Mouse (Mus musculus) heart, embryonic 10.5 days (tissue): ENCODE measurements around the gene Tspan9. TPM values are rescaled to one million over a fixed set of nuclear protein-coding genes. Genes with fewer than 3 reads are reported as not detected.
A peak's percentile ranks its signal among the peaks of the same experiment; 100 is the strongest.

Experiments used
- DNase-seq: peaks from one replicate; pipeline ENCODE4 v3.0.0-alpha.2; 2017; ENCODE audit warnings: low spot score
- H3K27ac ChIP-seq: fragments of 300-500 bp; sonication (generic); 2 replicates; pipeline ENCODE4 v1.5.1; 2016; ENCODE audit warnings: mild to moderate bottlenecking
- H3K27me3 ChIP-seq: fragments of 300-500 bp; sonication (generic); 2 replicates; pipeline ENCODE4 v1.6.1; 2016; ENCODE audit warnings: mild to moderate bottlenecking; ENCODE audit not compliant: poor library complexity, insufficient read depth, severe bottlenecking
- H3K36me3 ChIP-seq: fragments of 300-500 bp; sonication (generic); 2 replicates; pipeline ENCODE4 v1.6.1; 2016; ENCODE audit warnings: mild to moderate bottlenecking, moderate library complexity
- H3K4me1 ChIP-seq: fragments of 300-500 bp; sonication (generic); 2 replicates; pipeline ENCODE4 v1.6.1; 2016; ENCODE audit warnings: mild to moderate bottlenecking
- H3K4me3 ChIP-seq: fragments of 300-500 bp; sonication (generic); 2 replicates; pipeline ENCODE4 v1.5.1; 2016; ENCODE audit warnings: mild to moderate bottlenecking, moderate library complexity
- H3K9me3 ChIP-seq: fragments of 300-500 bp; sonication (generic); 2 replicates; pipeline ENCODE4 v1.6.1; 2016; ENCODE audit warnings: mild to moderate bottlenecking, moderate library complexity
- WGBS: fragments of 180-500 bp; shearing (Covaris S2); methylation state at CpG from one replicate; pipeline ENCODE4 v1.1.7; 2016; 5-methylcytosine and 5-hydroxymethylcytosine counted together
- polyA plus RNA-seq: library from polyadenylated mRNA; unstranded; fragments of >200 nt; fragmentation: Nextera tagmentation; extraction: Ambion mirVana; gene quantifications from 2 replicates; pipeline ENCODE4 v1.2.1, GENCODE M21; 2016

Gene Tspan9
- polyA plus RNA-seq, 1 experiment from 2014 or later, result 111 TPM

- Histone ChIP-seq H3K4me1 (peaks cover 62% of the 10 kb centered on the region), H3K36me3 (peaks cover 23% of the 10 kb centered on the region), H3K27me3 (no peaks in the 10 kb centered on the region), H3K4me3 (no peak overlapping the region), H3K27ac (no peak overlapping the region), H3K9me3 (no peaks in the 10 kb centered on the region)
- 9% methylated on average over 7 of the region's 7 CpGs for WGBS
- DNase-seq, result no peak
These were observed 173.3 kb downstream of the Tspan9 start for GRCm38 (mm10) chr6:127970120-127970519.

DNA sequence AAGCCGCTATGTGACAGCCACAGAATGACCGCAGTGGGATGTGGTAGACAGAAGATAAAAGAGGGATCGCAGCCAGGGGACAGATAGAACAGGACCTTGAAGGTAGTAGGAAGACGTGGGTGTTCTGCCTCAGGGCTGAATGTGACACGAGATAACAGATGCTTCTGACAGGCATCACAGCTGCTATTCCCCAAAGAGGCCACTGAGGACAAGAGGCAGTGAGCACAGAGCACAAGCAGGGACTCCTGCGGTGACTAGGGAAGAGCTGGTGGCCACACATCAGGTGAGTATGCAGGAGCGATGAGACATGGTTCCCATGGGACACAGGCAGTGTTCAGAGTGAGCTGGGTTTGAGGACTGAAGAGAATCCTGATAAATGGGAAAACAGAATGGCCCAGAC is 173.7 kb downstream of the Tspan9 start:
- H3K4me3 ChIP-seq, result no peak overlapping the region
- peaks cover 58% of the 10 kb centered on the region for H3K4me1 ChIP-seq
- H3K36me3 ChIP-seq, result peaks cover 27% of the 10 kb centered on the region
- no peak overlapping the region for H3K27ac ChIP-seq
- no peak for DNase-seq
- H3K9me3 ChIP-seq, result no peaks in the 10 kb centered on the region
- WGBS, result 44% methylated on average over 7 of the region's 7 CpGs
- H3K27me3 ChIP-seq, result no peaks in the 10 kb centered on the region

GRCm38 (mm10) chr6:127965497-127965896 is 177.9 kb downstream of the Tspan9 start:
- Histone ChIP-seq H3K27me3 (no peaks in the 10 kb centered on the region), H3K4me3 (no peak overlapping the region), H3K4me1 (peaks cover 29% of the 10 kb centered on the region), H3K27ac (no peak overlapping the region), H3K36me3 (peaks cover 60% of the 10 kb centered on the region), H3K9me3 (no peaks in the 10 kb centered on the region)
- no peak for DNase-seq
- WGBS, result 56% methylated on average over 8 of the region's 8 CpGs

- Histone ChIP-seq H3K4me1 (no peaks in the 10 kb centered on the region), H3K36me3 (peaks cover 42% of the 10 kb centered on the region), H3K9me3 (no peaks in the 10 kb centered on the region), H3K27ac (no peak overlapping the region), H3K4me3 (no peak overlapping the region), H3K27me3 (no peaks in the 10 kb centered on the region)
- WGBS, result 71% methylated on average over 1 of the region's 1 CpGs
- DNase-seq, result no peak
These were observed 183.2 kb downstream of the Tspan9 start for GRCm38 (mm10) chr6:127960203-127960602.

DNA sequence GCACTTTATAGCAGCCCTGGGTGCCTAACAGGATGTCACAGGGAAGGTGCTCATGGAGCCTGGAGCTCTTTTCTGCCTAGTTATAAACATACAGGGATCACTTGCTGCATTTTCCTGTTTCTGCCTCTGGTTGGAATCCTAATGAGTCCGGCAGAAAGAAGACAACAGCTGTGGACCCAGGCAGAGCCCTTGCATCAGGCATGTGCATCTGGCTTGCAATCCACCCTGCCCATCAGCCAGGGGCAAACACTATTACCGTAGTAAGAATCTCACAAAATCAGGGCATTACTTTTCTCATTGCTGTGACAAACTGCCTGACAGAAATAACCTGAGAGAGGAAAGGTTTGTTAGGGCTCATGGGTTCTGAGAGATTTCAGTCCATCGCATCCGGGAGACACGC is 187.2 kb downstream of the Tspan9 start:
- 80% methylated on average over 5 of the region's 5 CpGs for WGBS
- no peaks in the 10 kb centered on the region for H3K9me3 ChIP-seq
- DNase-seq, result no peak
- 0 out of 2 replicates have a peak, but pooled peaks cover 4% of the 10 kb centered on the region for H3K36me3 ChIP-seq
- no peak overlapping the region for H3K4me3 ChIP-seq
- no peak overlapping the region for H3K27ac ChIP-seq
- no peaks in the 10 kb centered on the region for H3K4me1 ChIP-seq
- peaks cover 19% of the 10 kb centered on the region; the same call in 1 of the 2 replicates for H3K27me3 ChIP-seq

- no peak for DNase-seq
- Histone ChIP-seq H3K4me1 (no peaks in the 10 kb centered on the region), H3K27ac (no peak overlapping the region), H3K4me3 (no peak overlapping the region), H3K9me3 (no peaks in the 10 kb centered on the region), H3K27me3 (peaks cover 19% of the 10 kb centered on the region; the same call in 1 of the 2 replicates), H3K36me3 (no peaks in the 10 kb centered on the region)
- WGBS, result 79% methylated on average over 4 of the region's 4 CpGs
These were observed 190.3 kb downstream of the Tspan9 start for GRCm38 (mm10) chr6:127953071-127953470.

GRCm38 (mm10) chr6:127949885-127950284 is 193.5 kb downstream of the Tspan9 start:
- WGBS, result 90% methylated on average over 7 of the region's 7 CpGs

DNA sequence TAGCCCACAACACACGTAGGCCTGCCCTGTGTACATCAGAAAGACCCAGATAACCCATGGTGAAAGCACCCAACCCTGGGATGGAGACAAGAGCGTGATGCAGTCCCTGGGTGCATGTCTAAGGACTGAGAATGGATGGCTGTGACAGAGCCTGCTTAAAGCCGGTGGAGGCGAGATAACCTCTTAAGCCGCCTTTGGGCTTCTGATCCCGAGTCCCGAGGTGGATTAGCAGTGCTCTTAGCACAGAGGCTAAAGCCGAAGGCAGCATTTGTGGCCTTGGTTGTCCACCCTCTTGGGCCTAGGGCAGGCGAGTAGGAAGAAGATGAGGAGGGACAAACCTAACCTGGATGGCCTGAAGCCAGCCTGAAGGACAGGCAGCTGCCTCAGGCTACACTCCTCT is 194.7 kb downstream of the Tspan9 start:
- WGBS, result 48% methylated on average over 9 of the region's 9 CpGs
- DNase-seq, result no peak
- Histone ChIP-seq H3K36me3 (no peaks in the 10 kb centered on the region), H3K27ac (no peak overlapping the region), H3K9me3 (no peaks in the 10 kb centered on the region), H3K27me3 (peaks cover 27% of the 10 kb centered on the region; the same call in 1 of the 2 replicates), H3K4me1 (no peaks in the 10 kb centered on the region), H3K4me3 (no peak overlapping the region)

More at GRCm38 (mm10) chr6:127949885-127950284, 193.5 kb downstream of the Tspan9 start:
- H3K4me3 ChIP-seq, result no peak overlapping the region
- no peak for DNase-seq
- no peaks in the 10 kb centered on the region for H3K9me3 ChIP-seq
- no peaks in the 10 kb centered on the region for H3K4me1 ChIP-seq
- H3K27ac ChIP-seq, result no peak overlapping the region
- peaks cover 27% of the 10 kb centered on the region; the same call in 1 of the 2 replicates for H3K27me3 ChIP-seq
- no peaks in the 10 kb centered on the region for H3K36me3 ChIP-seq

DNA sequence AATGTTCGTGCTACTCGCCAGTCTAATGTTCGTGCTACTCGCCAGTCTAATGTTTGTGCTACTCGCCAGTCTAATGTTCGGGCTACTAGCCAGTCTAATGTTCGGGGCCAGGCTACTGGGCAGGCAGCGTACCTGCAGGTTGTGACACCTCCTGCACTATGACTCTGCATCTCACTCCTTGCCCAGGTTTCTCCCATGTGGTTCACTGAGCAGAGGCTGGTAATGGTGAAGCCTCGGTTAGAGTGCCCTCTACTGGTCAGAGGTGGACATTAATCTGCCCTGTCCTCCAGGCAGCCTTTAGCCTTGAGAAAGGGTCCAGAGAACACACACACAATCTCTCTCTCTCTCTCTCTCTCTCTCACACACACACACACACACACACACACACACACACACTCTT is 197.7 kb downstream of the Tspan9 start:
- H3K9me3 ChIP-seq, result no peaks in the 10 kb centered on the region
- WGBS, result 58% methylated on average over 9 of the region's 9 CpGs
- peaks cover 8% of the 10 kb centered on the region; the same call in 1 of the 2 replicates for H3K27me3 ChIP-seq

GRCm38 (mm10) chr6:127942421-127942820 is 201.0 kb downstream of the Tspan9 start:
- H3K4me3 ChIP-seq, result no peak overlapping the region
- H3K9me3 ChIP-seq, result no peaks in the 10 kb centered on the region
- no peak for DNase-seq
- no peaks in the 10 kb centered on the region for H3K36me3 ChIP-seq
- 84% methylated on average over 8 of the region's 8 CpGs for WGBS
- peaks cover 11% of the 10 kb centered on the region; the same call in 1 of the 2 replicates for H3K27me3 ChIP-seq
- H3K27ac ChIP-seq, result no peak overlapping the region
- no peaks in the 10 kb centered on the region; the same call in 1 of the 2 replicates for H3K4me1 ChIP-seq

More for the DNA sequence above, 197.7 kb downstream of the Tspan9 start:
- no peaks in the 10 kb centered on the region; the same call in 1 of the 2 replicates for H3K4me1 ChIP-seq
- no peak overlapping the region for H3K27ac ChIP-seq
- no peaks in the 10 kb centered on the region for H3K36me3 ChIP-seq
- no peak for DNase-seq
- no peak overlapping the region for H3K4me3 ChIP-seq

DNA sequence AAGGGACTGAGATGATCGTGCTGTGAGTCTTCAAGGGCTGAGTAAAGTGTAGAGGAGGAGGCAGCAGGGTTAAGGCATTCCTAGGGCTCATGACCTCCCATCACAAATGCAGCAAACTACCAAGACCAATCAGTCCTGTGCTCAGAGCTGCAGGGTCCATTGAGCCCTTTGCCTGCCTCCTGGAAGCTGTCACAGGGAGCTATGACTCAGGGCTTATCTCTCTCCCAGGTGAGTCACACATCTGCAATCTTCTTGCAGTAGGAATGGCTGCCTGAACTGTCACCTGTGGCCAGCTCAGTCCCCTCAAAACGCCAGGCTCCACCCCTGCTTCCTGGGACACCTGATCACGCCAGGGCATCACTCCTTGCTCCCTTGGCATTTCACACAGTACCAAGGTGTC is 208.3 kb downstream of the Tspan9 start:
- Histone ChIP-seq H3K4me3 (no peak overlapping the region), H3K27me3 (0 out of 2 replicates have a peak, but pooled peaks cover 3% of the 10 kb centered on the region), H3K36me3 (peaks cover 4% of the 10 kb centered on the region; the same call in 1 of the 2 replicates), H3K9me3 (no peaks in the 10 kb centered on the region), H3K4me1 (peaks cover 23% of the 10 kb centered on the region), H3K27ac (no peak overlapping the region)
- WGBS, result 64% methylated on average over 3 of the region's 3 CpGs
- no peak for DNase-seq

DNA sequence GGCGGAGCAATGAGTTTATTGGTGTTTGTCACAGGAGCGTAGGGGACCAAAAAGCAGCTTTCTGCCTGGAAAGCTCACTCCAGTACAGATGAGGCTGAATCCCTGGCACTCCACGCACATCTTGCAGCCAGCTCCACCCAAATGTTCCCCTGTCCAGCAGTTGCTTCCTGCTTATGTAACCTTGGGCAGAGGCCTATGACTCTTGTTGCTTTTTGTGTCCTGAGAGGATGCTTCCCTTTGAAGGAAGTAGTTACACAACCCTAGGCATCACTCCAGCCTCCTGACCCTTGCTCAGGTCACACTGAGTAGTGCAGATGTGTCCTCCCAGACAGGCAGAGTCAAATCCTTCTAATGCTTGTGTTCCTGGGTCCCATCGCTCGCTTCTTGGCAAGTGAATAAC is 209.6 kb downstream of the Tspan9 start:
- peaks cover 4% of the 10 kb centered on the region; the same call in 1 of the 2 replicates for H3K36me3 ChIP-seq
- 0 out of 2 replicates have a peak, but pooled peaks cover 3% of the 10 kb centered on the region for H3K27me3 ChIP-seq
- peaks cover 34% of the 10 kb centered on the region for H3K4me1 ChIP-seq
- H3K9me3 ChIP-seq, result no peaks in the 10 kb centered on the region
- no peak for DNase-seq
- no peak overlapping the region for H3K27ac ChIP-seq
- no peak overlapping the region for H3K4me3 ChIP-seq
- 85% methylated on average over 5 of the region's 5 CpGs for WGBS

- Histone ChIP-seq H3K4me1 (peaks cover 44% of the 10 kb centered on the region), H3K9me3 (no peaks in the 10 kb centered on the region), H3K4me3 (no peak overlapping the region), H3K27ac (0 out of 2 replicates have a peak overlapping the region, but pooled peaks have one; percentile 32), H3K36me3 (peaks cover 4% of the 10 kb centered on the region; the same call in 1 of the 2 replicates), H3K27me3 (no peaks in the 10 kb centered on the region)
- 41% methylated on average over 5 of the region's 5 CpGs for WGBS
- DNase-seq, result no peak
These were observed 210.7 kb downstream of the Tspan9 start for GRCm38 (mm10) chr6:127932697-127933096.

GRCm38 (mm10) chr6:127928682-127929081 is 214.7 kb downstream of the Tspan9 start:
- Histone ChIP-seq H3K4me3 (no peak overlapping the region), H3K36me3 (peaks cover 1% of the 10 kb centered on the region; the same call in 1 of the 2 replicates), H3K4me1 (peaks cover 64% of the 10 kb centered on the region), H3K27ac (peak overlapping the region; percentile 69), H3K9me3 (no peaks in the 10 kb centered on the region), H3K27me3 (peaks cover 26% of the 10 kb centered on the region)
- 52% methylated on average over 5 of the region's 5 CpGs for WGBS
- DNase-seq, result no peak
